Mouse (Mus musculus) left cerebral cortex, adult 8-10 months (tissue): ENCODE measurements around the gene Parp8. TPM values are rescaled to one million over a fixed set of nuclear protein-coding genes. Genes with fewer than 3 reads are reported as not detected.
"Not testable (repeated sequence)": the region's sequence is repeated elsewhere in the genome, so short reads cannot be mapped to it uniquely, and the experiment has no call there.

Experiments used
- DNase-seq, 2 experiments: peaks; one replicate each; pipeline ENCODE4 v3.0.0; 2022; ENCODE audit warnings: low spot score in 2 of 2
- total RNA-seq, 4 experiments: library from RNA; stranded (reverse); gene quantifications; 2 replicates each; pipeline ENCODE4 v1.2.4; 2022

Parp8 gene
- total RNA-seq, 4 experiments from 2014 or later: 16.7 to 21.8 (median 20.6) TPM

- no peak for DNase-seq
Measured at GRCm38 (mm10) chr13:116967459-116967858, 57.9 kb downstream of the Parp8 start.

- no peak for DNase-seq
Measured at GRCm38 (mm10) chr13:116962480-116963462, 62.6 kb downstream of the Parp8 start.

- no peak for DNase-seq
Measured at GRCm38 (mm10) chr13:116958776-116959589, 66.4 kb downstream of the Parp8 start.

- no peak for DNase-seq
Measured at GRCm38 (mm10) chr13:116957577-116957976, 67.8 kb downstream of the Parp8 start.

- DNase-seq: no peak
Measured at GRCm38 (mm10) chr13:116951336-116951735, 74.0 kb downstream of the Parp8 start.

GRCm38 (mm10) chr13:116949527-116949926 lies 75.8 kb downstream of the Parp8 start:
- DNase-seq: no peak

GRCm38 (mm10) chr13:116949056-116949455 lies 76.3 kb downstream of the Parp8 start:
- no peak for DNase-seq

- DNase-seq: no peak
Measured at GRCm38 (mm10) chr13:116948299-116948659, 77.1 kb downstream of the Parp8 start.

- no peak for DNase-seq
Measured at GRCm38 (mm10) chr13:116947611-116948298, 77.6 kb downstream of the Parp8 start.

- no peak for DNase-seq
Measured at GRCm38 (mm10) chr13:116946566-116946965, 78.8 kb downstream of the Parp8 start.

GRCm38 (mm10) chr13:116941280-116942015 lies 83.9 kb downstream of the Parp8 start:
- no peak for DNase-seq

GRCm38 (mm10) chr13:116940761-116941160 lies 84.6 kb downstream of the Parp8 start:
- DNase-seq: no peak

- DNase-seq: not testable (repeated sequence)
Measured at GRCm38 (mm10) chr13:116937019-116937418, 88.3 kb downstream of the Parp8 start.

- no peak for DNase-seq
Measured at GRCm38 (mm10) chr13:116917387-116917930, 107.9 kb downstream of the Parp8 start.

GRCm38 (mm10) chr13:116908284-116908683 lies 117.1 kb downstream of the Parp8 start:
- no peak for DNase-seq

GRCm38 (mm10) chr13:116903394-116903793 lies 121.9 kb downstream of the Parp8 start:
- DNase-seq: no peak

- DNase-seq: no peak
Measured at GRCm38 (mm10) chr13:116898395-116898794, 126.9 kb downstream of the Parp8 start.

- no peak for DNase-seq
Measured at GRCm38 (mm10) chr13:116897711-116898110, 127.6 kb downstream of the Parp8 start.

GRCm38 (mm10) chr13:116884422-116884942 lies 140.9 kb downstream of the Parp8 start:
- DNase-seq: no peak

- no peak for DNase-seq
Measured at GRCm38 (mm10) chr13:116882226-116882625, 143.1 kb downstream of the Parp8 start.
